Mouse (Mus musculus): ENCODE results near the gene Rpl26.

DNA sequence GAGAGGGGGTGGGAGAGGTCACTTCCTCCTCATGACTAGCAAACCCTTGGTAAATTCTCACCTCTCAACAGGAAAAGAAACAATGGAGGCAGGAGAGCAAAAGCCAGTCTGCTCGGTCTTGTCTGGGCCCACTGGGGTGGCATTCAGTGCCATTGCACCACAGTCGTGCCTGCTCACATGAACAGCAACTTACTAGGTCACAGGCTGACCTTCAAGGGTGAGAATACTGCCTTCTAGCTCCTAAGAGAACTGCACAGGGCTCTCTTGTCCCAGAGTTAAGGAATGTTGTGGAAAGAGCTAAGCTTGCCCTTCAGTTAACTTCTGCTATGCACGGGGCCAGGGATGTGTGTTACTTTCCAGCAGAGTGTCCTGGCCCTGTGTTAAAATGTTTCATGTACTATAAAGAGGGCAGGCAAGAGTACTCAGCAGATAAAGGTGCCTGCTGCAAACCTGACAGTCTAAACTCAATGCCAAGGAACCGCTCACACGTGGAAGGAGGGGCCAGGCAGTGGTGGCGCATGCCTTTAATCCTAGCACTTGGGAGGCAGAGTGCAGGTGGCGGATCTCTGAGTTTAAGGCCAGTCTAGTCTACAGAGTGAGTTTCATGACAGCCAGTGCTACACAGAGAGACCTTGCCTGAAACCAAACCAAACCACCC is 7.6 kb downstream of the Rpl26 start:
- TF ChIP-seq CTCF (IDR thresholded peaks at IDR 0.05; ENCODE audit: low read depth) = no peak
- TF ChIP-seq EP300 (IDR thresholded peaks at IDR 0.05; ENCODE audit: low read depth) = no peak

Data from liver, postnatal 0 days (tissue).